Mouse (Mus musculus) bone marrow macrophage, adult 2 months (primary cell): ENCODE results near the gene Defb33. TPM values are rescaled to one million over a fixed set of nuclear protein-coding genes. Genes with fewer than 3 reads are reported as not detected.

Experiments
- H3K27ac ChIP-seq: 2 replicates; pipeline ENCODE4 v1.5.1; 2012; ENCODE audit warnings: low read depth, low read length; ENCODE audit not compliant: insufficient read depth
- H3K4me1 ChIP-seq: 2 replicates; pipeline ENCODE4 v1.6.1; 2012; ENCODE audit warnings: low read length; ENCODE audit not compliant: control insufficient read depth, insufficient read depth
- H3K4me3 ChIP-seq: 2 replicates; pipeline ENCODE4 v1.5.1; 2012; ENCODE audit warnings: mild to moderate bottlenecking, low read length, moderate library complexity; ENCODE audit not compliant: insufficient read depth
- CTCF ChIP-seq: IDR thresholded peaks from 2 replicates; pipeline ENCODE4 v1.5.1; 2012; ENCODE audit warnings: low read depth, mild to moderate bottlenecking, low read length, moderate library complexity
- POLR2A ChIP-seq: IDR thresholded peaks from 2 replicates; pipeline ENCODE4 v1.6.1; 2012; ENCODE audit warnings: mild to moderate bottlenecking, low read depth, low read length, borderline replicate concordance
- polyA plus RNA-seq: library from polyadenylated mRNA; stranded (reverse); fragments of >200 nt; gene quantifications from 2 replicates; pipeline ENCODE4 v1.2.4, GENCODE M21; 2012; ENCODE audit not compliant: missing spikeins, insufficient read depth, insufficient read length

The Defb33 gene
- polyA plus RNA-seq = not detected in 2 replicates

- H3K27ac ChIP-seq = no peak within 1 kb of the TSS
These were observed at the start of gene Defb33 for GRCm38 (mm10) chr8:20892369-20892768. Gene Defb33, plus strand, starts transcription at chr8:20892669.

DNA sequence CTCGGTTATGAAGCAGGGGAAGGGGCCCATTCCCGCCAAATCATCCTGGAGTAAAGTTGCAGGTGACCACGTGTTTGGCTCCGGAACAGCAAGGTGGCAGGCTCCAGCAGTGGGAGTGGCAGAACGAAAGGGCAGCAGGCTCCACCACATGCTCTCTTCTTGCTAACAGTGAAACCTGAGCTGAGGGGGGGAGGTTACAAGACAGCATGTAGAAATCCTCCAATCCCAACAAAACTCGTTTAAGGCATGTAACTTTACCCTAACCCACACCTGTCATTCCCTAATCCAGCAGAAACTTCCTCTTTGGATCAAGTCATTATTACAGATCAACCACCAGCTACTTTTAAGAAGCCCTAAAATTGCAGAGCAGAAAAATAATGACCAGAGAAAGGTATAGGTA, 17.9 kb upstream of the Defb33 start:
- TF ChIP-seq POLR2A (no peak), CTCF (no peak)
- no peak overlapping the region for H3K4me3 ChIP-seq
- no peak overlapping the region for H3K27ac ChIP-seq
- no peaks in the 10 kb centered on the region for H3K4me1 ChIP-seq

More at GRCm38 (mm10) chr8:20892369-20892768, at the start of gene Defb33:
- no peak within 1 kb of the TSS for H3K4me3 ChIP-seq
- TF ChIP-seq POLR2A = no peak
- no peak for TF ChIP-seq CTCF
- no peaks in the 10 kb centered on the region; the same call in 1 of the 2 replicates for H3K4me1 ChIP-seq

GRCm38 (mm10) chr8:20902527-20902926, 10.1 kb downstream of the Defb33 start, which contains the start of gene Gm15056:
Gene Gm15056, minus strand, starts transcription at chr8:20902627.
- no peak within 1 kb of the TSS for H3K27ac ChIP-seq
- H3K4me3 ChIP-seq = no peak within 1 kb of the TSS
- TF ChIP-seq CTCF (no peak), POLR2A (no peak)
- peaks cover 2% of the 10 kb centered on the region for H3K4me1 ChIP-seq

DNA sequence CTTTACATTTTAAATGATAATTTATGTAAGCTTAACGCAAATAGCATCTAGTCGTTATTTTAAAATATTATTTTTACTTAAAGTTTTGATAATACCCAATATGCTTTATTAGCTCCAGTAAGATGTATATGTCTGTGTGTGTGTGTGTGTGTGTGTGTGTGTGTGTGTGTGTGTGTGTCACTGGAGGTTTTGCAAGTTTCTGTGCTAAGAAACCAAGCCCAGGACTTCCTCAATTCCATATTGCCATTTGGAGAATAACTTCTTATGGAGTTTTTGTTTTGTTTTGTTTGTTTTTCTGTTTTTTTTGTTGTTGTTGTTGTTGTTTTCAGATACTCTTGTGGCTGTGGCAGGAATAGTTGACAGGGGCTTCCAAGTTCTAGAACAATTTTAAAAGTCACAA, 14.7 kb downstream of the Defb33 start:
- peaks cover 8% of the 10 kb centered on the region for H3K4me1 ChIP-seq
- no peak for TF ChIP-seq POLR2A
- no peak for TF ChIP-seq CTCF
- peak overlapping the region; percentile 71 for H3K27ac ChIP-seq
- no peak overlapping the region for H3K4me3 ChIP-seq

DNA sequence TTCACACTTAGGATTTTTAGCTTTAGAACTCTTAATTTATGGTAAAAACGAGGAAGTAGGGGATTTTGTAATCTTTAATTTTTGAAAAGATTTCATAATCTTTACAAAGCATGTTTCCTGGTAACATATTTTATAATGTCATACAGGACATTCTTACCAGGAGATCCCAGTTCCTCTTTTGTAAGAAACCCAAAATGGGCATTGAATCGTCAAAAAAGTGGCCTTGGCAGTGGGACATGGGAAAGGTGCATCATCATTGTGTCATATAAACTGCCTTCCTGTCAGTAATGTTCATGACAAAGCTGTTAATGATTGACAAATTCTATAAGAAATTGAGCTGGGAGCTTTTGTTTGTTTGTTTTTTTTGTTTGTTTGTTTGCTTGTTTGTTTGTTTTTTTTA, 15.8 kb downstream of the Defb33 start:
- Histone ChIP-seq H3K27ac (no peak overlapping the region), H3K4me3 (no peak overlapping the region), H3K4me1 (peaks cover 8% of the 10 kb centered on the region)
- TF ChIP-seq POLR2A (no peak), CTCF (no peak)

GRCm38 (mm10) chr8:20912288-20912687, 19.8 kb downstream of the Defb33 start:
- Histone ChIP-seq H3K27ac (0 out of 2 replicates have a peak overlapping the region, but pooled peaks have one; percentile 23), H3K4me3 (no peak overlapping the region), H3K4me1 (peaks cover 8% of the 10 kb centered on the region)
- TF ChIP-seq POLR2A (no peak), CTCF (no peak)

- Histone ChIP-seq H3K27ac (no peak within 1 kb of the TSS), H3K4me1 (no peaks in the 10 kb centered on the region), H3K4me3 (no peak within 1 kb of the TSS)
- TF ChIP-seq POLR2A (no peak), CTCF (no peak)
These were observed 29.5 kb downstream of the Defb33 start, which contains the start of gene Gm6040 for GRCm38 (mm10) chr8:20921971-20922370. Gene Gm6040, minus strand, starts transcription at chr8:20922071.

GRCm38 (mm10) chr8:20944610-20945009, 52.1 kb downstream of the Defb33 start, which contains the start of gene AY761185:
Gene AY761185, minus strand, starts transcription at chr8:20944710.
- no peak within 1 kb of the TSS for H3K27ac ChIP-seq
- no peaks in the 10 kb centered on the region for H3K4me1 ChIP-seq
- no peak within 1 kb of the TSS for H3K4me3 ChIP-seq
- no peak for TF ChIP-seq POLR2A
- no peak for TF ChIP-seq CTCF

Other genes with a start within 250 kb of the Defb33 start
- gene Gm15056, start 10.0 kb downstream of the Defb33 start, polyA plus RNA-seq = not detected in 2 replicates
- not detected in 2 replicates for gene Gm6040, start 29.4 kb downstream of the Defb33 start, polyA plus RNA-seq
- not detected in 2 replicates for gene AY761185, start 52.0 kb downstream of the Defb33 start, polyA plus RNA-seq
- not detected in 2 replicates for gene Defa21, start 132.9 kb downstream of the Defb33 start, polyA plus RNA-seq
- not detected in 2 replicates for gene Defa23, start 162.4 kb downstream of the Defb33 start, polyA plus RNA-seq
- not detected in 2 replicates for gene Defa35, start 172.4 kb downstream of the Defb33 start, polyA plus RNA-seq
- not detected in 2 replicates for gene Defa25, start 191.8 kb downstream of the Defb33 start, polyA plus RNA-seq
- gene Gm14851, start 203.4 kb downstream of the Defb33 start, polyA plus RNA-seq = not detected in 2 replicates
- gene Defa30, start 242.0 kb downstream of the Defb33 start, polyA plus RNA-seq = not detected in 2 replicates